Mouse (Mus musculus): ENCODE results near the gene Lrit2.

- TF ChIP-seq CTCF (IDR thresholded peaks at IDR 0.05; ENCODE audit: insufficient read depth, low read depth, low read length) (no peak), POLR2A (IDR thresholded peaks at IDR 0.05; ENCODE audit: insufficient read depth, low read depth, low read length) (no peak)
Observed at GRCm38 (mm10) chr14:37034432-37034831, 33.3 kb upstream of the Lrit2 start.
